Mouse (Mus musculus) heart, postnatal 14 days (tissue): ENCODE measurements at regions not wholly inside any gene's neighbourhood (a gene's known extent, or its start where the extent isn't known, plus 50 kb on each side); places are given as distances from the start of the nearest gene placed in this dataset.

Experiments used
- DNase-seq, 2 experiments: peaks; one replicate each; pipeline ENCODE4 v3.0.0; 2021 to 2022
- intact Hi-C: fragments of 180-260 bp; cut with DNase I; formaldehyde crosslinking; loops from one replicate; pipeline ENCODE4 v1.15.1; 2025

DNA sequence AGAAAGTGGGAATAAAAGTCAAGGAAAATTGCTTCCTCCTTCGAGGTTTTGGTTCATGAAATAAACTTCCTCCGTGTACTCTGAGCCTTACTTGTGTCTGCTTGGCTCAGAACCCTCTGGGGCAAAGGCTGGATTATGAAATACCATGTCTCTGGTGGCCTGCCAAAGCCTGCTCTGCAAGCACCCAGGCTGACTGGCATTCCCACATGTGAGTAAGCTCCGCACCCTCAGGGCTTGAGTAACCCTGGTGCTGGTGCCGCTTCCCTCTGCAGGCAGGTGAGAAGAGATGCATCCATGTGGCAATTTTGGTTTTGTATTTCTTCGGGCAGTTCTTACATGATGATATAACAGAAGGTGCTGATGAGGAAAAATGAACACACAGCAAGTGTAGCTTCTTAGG, 66.0 kb downstream of the Nr2f2 start:
- intact Hi-C loops, result no loop called here
- peak; percentile 42 to 58 for DNase-seq

DNA sequence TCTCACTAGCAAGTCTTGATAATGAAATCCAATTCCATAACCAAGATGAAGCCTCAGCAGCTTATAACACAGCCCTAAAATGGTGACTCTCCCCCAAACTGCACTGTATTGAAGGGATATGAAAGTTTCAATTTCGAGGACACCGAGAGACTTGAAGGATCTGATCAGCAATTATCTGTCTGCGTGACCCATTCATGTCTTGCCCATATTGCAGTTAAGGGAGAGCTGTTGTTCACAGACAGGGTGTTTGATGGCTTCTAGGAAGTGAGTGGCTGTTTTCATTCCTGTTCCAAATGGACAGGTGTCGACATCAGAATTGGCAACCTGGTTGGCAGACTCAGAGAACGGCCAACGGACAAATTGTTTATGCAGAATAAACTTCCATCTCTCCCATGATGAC, 75.1 kb downstream of the Nr2f2 start:
- intact Hi-C loops, result no loop called here
- no peak for DNase-seq

DNA sequence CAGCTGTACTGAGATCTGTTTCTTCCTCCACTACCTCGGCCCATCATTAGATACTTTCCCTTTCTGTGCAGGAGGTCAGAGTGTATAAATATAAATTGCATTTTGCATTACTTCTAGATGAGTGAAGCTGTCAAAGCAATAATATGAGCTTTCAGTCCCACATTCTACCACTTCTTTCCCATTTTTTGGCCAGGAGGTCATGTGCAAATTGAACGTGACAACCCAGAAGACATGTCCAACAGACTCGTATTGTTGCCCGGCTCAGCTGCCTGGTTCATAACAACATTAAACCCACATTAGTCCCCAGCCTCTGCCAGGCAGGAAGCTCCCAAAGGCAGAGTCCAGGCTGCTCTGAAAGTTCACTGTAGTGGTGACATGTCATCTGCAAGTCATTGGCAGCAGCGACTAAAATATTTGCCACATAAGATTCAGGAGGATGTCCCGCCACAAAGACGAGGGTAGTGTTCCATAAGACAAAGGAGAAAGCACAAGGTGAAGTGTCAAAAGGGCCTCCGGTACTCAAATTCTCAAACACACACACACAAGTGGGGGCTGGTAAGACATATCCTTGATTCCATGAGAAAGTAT, 75.7 kb downstream of the Nr2f2 start:
- intact Hi-C loops, result no loop called here
- DNase-seq, result no peak

DNA sequence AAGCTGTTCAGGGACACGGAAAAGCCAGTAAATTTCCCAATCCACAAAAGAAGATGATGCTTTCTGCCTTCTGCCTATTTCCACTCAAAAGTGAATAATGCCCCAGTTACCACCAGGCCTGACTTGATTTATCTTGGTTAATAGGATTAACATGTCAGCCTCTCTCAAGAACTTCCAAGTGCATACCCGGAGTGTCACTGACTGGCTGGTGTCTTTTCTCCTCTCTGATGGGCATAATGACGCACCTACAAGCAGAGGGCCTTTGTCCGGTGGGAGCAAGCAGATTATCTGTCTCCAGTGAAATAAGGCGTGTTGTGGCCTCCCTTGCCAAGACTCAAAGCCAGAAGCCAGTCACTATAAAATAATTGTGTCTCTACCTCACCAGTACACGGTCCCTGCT, 76.3 kb downstream of the Nr2f2 start:
- intact Hi-C loops, result no loop called here
- DNase-seq, result no peak

DNA sequence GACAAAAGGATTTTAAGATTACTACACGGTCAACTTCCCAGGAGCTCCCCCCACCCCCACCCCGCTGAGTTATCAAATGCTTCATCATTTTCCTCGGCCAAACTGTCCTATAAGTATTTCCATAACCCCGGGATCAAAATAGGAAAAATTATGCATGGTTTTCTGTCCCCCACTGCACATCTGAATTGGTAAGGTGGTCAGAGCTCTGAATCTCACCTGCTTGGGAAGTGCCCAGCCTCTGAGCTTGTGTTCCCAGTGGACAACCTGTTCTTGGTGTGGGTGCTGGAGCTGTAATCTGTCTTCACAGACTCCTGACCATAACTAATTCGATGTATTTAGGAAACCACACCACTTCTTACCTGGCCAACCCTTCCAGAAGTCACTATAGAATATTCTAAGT, 77.9 kb downstream of the Nr2f2 start:
- no peak for DNase-seq
- intact Hi-C loops, result loop anchor here (5.0 kb wide), 1 partner anchor 44 kb away; no protein-coding TSS in a partner anchor

DNA sequence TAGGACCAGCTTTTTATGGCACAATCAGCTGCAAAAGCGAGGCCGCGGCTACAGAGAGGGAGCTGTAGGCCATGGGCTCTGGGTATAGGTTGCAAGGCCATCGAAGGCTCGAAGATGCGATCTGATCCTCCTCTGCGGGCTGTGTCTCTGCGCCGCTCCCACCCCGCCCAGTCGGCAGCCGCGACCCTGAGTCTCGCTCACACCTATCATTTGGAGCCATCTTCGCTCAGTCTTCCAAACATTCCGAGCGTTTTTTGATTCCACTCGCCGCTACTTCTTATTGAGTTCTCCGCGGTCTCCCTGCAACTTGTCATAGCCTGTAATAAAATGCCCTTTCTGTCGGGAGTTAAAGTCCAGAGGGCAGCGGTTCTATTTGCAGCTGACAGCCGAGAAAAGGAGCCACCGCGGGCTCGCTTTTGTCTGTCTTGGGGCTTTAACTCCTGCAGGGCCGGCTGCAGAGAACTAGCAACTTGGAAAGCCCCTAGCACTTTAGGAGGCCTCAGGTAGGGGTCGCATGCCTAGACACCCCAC, 78.6 kb downstream of the Nr2f2 start:
- intact Hi-C loops, result loop anchor here (5.0 kb wide), 1 partner anchor 44 kb away; no protein-coding TSS in a partner anchor
- no peak for DNase-seq

DNA sequence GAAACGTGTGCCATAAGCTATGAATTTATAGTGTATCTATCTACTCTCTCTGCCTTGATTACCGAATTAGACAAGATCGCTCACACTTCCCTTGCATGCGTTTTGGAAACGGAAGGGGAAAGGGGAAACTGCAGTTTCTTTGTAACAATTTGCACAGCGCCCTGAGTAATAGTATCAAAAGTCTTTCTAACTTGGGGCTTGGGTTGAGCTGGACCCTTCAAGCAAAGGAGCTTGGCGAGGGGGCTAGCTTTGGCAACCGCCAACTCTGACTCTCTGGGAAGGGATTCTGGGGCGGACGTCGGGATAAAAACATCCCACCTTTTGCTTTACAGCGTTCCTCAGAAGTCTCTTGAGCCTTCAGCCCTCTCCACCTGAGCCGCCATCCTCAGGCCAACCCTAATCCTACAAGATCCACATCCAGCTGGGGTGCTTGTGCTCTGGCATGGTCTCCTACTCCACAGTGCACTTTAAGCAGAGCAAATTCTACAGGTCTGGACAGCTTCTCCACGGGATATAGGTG, 79.6 kb downstream of the Nr2f2 start:
- DNase-seq, result no peak
- intact Hi-C loops, result loop anchor here (5.0 kb wide), 1 partner anchor 45 kb away; no protein-coding TSS in a partner anchor

DNA sequence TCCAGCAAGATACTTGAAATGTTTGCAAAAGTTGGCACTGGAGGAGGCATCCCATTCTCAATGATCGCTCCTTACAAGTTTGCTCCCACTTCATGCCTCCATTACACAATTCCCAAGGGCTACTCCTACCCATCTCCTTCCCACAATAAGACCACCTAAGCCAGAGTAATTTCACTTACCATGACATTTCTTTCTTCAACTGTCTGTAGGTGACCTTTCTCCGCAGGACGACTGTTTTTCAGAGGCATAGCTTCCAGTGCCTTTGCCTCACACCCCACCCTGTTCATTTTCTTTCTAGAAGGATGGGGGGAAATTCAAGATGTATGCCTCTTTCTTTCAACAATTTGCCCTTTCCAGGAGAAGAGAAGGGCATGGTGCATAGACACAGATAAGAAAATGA, 81.2 kb downstream of the Nr2f2 start:
- intact Hi-C loops, result loop anchor here (5.0 kb wide), 1 partner anchor 47 kb away; no protein-coding TSS in a partner anchor
- no peak for DNase-seq

DNA sequence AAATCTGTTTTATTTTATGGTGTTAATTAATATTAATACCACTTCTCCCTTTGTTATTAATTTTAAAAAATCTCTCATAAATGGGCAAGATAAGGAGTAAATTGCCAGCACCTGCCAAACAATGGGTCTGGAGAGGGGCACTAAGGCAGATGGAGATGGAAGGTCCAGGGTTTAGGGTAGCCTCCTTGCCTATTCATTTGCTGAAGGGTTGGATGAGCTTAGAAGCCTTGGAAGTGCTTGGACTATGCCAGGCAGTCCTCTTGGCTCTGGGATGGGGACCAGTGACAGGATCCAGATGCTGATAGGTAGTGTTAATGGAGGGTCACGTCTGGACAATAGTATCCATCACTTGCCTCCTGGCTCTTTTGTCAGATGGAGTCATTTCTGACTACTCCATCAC, 82.7 kb downstream of the Nr2f2 start:
- DNase-seq, result no peak
- intact Hi-C loops, result no loop called here

DNA sequence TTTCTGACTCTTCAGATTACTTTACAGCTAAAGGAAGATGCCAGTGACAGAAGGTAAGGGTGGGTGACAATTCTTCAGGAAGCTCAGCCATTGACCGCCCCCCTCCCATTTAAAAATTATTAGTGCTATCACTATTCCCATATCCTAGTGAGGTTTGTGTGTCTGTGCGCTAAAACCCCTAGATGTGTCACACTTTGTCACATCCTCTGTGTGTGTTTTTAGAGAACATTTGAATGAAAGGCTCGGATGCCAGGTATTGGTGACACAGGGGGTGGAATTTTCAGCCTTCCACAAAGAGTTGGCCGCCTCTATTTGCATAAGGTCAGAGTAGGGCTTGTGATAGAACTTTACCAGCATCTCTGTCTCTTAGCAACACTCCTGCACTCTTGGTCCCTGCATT, 83.4 kb downstream of the Nr2f2 start:
- intact Hi-C loops, result no loop called here
- DNase-seq, result no peak

DNA sequence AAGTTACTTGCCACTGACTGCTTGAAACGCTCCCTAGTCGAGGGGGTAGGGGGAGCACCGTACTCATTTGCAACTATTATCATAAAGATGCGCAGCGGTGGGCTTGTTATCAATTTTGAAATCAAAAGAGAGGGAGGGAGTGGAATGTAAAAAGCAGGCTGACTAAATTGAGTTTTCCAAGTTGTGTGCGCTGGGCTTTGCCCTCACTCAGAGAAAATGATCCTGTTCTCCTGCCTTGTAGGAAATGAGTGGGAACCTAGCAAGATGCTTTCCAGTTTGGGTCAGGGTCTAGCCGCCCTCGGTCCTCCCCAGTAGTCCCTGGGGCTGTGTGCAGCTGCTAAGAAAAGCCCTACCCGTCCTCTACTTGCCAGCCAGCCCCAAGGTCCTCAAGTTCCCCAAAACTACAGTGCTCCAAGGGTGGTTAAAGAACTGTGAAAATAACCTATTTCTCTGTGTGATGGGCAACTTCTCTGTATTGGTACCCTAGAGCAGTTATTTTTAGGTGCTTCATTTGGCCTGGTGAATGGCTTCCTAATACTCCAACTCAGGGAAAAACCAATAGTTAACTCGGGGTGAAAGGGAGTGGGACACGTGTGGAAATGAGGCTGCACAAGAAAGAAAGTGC, 84.5 kb downstream of the Nr2f2 start:
- intact Hi-C loops, result no loop called here

DNA sequence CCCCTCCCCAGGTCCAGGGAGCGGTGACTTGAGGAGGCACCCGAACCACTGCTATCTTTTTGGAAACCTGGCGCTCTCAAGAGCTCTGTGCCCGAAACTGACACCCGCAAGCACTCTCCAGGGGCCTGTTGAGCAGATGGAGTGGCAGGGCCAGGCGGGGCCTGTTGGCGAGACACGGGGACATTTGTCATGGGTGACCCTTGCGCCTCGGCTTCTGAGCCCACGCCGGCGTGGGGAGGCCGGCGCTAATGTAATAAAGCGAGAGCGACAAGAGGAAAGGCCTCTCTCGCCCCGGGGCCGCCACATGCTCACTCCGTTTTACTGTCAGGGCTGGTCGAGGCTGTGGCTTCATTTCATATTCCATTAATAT, 85.2 kb downstream of the Nr2f2 start:
- DNase-seq, result no peak

More for the DNA sequence above, 84.5 kb downstream of the Nr2f2 start:
- DNase-seq, result no peak

DNA sequence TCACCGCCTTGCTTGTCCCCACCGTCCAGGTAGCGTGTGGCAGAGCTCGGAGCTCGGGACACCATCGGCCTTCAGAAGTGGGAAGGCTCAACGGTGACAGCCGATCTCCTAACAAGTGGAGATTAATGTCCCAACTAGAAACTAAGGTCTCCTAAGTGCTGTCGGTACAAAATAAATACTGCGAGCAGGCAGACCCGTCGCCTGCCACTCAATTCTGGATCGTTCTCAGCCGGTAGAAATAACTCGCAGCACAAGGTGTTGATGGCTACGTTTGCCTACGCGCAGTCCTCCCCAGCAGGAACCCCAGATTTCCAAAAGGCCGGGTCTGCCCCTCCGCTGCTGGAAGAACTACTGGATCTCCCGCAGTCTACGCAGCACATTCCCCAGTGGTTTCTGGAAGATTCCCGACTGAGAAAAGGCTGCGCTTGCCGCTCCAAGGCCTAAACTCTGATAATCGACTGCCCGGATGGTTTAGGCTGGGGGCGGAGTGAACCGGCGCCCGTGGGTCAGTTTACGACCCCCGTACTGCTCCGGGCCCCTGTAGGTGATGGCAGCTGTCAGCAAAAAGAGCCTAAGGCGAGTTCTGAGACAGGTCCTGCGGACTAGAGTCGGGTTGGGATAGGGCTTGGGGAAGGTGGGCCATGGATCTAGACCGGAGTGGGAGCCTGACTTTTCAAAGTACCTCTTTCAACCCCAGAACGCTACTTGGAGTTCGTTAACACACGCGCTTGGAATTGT, 85.7 kb downstream of the Nr2f2 start:
- intact Hi-C loops, result no loop called here
- DNase-seq, result peak in 1 of 2 experiments; percentile 4

More for the DNA sequence above, 85.2 kb downstream of the Nr2f2 start:
- intact Hi-C loops, result no loop called here

DNA sequence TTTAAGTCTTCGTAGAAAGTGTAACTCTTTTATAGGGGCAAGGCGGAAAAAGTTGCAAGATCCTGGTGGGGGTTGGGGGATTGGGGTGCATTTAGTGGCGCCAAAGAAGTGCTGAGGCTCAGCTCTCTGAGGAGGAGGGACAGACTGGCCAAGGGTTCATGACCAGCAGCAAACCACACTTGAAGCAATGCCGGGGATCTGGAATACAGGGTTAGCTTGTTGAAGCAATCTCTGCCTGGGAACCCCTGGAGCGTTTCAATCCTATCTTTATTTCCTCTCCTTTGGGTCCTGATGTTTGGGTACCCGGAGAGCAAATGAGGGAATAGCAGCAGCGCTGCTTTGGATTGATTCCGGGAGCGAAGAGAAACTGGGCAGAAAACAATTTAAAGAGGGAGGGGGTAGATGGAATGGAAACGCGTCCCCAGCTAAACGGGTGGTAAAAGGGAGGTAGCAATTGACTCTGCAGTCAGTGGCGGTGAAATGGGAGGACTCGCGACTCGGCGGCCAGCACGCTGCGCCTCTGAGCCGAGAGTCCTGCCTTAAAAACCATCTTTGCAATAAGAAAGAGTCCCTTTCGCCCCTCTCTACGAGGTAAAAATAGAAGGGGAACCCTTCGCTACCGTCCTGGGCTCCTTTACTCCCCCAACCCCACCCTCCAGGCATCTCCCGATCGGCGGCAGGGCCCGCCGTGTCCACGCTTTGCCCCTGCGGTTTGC, 86.5 kb downstream of the Nr2f2 start:
- intact Hi-C loops, result no loop called here
- no peak for DNase-seq

DNA sequence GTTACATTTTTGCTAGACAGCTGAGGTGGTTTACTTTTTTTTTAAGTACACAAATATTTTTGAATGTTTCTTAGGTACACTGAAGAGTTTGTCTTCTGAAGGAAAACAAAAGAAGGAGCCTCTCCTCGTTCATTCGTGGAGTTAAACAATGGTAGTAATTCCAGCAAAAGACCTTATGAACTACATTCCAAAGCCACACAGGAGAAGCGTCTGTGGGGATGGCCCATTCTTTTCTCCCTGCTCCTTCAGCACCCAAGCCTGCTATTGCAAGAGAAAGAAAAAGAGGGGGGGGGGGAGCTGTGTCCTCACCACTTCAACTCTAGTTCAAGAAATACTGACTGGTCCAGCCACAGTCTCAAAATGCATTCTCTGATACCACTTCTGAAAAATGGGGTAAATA, 87.4 kb downstream of the Nr2f2 start:
- no peak for DNase-seq
- intact Hi-C loops, result no loop called here

DNA sequence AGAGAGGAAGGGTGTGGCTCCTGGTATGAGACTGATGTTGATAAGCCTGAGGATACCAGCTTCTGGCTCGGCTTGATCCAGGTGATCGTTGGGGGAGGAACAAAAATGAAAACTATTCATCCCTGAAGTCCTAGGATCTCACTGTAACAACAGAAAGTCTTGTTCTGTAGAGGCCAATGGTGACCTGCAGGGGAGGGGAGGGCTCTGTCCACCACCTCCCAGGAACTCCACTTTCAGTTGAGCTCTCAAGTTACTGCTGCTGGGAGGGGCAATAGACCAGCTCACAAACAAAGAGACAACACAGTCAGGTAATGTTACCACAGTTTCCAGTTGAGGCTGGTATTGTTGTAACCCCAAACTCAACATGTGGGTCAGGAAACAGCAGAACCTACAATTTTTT, 90.5 kb downstream of the Nr2f2 start:
- intact Hi-C loops, result no loop called here
- DNase-seq, result no peak

DNA sequence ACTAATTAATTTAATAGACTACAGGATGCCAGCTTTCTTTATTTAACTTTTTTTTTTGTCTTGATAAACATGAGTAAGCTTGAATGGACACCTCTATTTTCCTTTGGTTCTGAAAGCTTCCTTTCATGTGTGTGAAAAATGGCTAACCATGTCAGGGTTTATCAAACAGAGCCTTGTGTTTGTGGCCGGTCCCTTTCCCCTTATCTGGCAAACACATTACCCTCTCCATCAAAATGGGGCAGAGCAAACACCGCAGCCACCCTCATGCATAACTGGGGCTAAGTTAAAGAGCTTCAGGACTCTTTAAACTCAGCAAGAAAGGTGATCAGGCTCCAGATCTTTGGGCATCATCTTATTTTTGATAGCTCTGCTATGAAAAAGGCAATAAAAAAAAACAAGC, 92.2 kb downstream of the Nr2f2 start:
- no peak for DNase-seq
- intact Hi-C loops, result no loop called here

DNA sequence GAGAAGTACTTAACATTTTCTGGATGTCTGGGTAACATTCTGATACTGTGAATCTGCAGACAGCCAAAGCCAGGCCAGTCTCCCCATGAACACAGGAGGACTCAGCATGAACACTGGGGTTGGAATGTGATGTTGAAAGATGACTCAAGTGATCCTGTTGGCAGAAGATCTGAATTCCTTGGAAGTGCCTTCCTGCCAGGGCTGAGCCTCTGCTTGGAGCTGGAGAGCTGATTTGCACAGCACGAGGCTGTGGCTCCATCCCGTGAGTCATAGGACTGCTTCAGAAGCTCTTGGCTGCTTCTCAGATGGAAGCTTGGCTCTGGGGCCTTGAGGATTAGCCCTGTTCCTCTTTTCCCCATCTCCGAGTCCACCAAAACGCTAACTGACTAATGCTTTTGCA, 99.5 kb downstream of the Nr2f2 start:
- DNase-seq, result peak; percentile 39 to 56
- intact Hi-C loops, result no loop called here

DNA sequence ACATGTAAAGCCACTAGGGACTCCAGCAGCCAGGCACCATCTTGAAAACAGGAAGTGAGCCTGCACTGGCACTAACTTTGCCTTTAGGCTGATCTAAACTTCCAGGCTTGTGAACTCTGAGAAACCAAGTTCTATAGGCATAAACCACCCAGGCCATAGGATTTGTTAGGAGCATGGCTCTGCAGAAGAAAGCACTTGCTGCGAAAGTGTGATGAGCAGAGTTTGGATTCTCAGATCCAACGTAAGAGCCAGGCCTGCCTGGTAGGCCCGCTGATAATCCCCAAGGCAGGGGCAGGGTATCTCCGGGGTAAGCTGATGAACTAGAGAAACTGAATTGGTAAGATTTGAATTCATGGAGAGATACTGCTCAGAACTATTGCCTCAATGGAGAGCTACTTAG, 109.7 kb downstream of the Nr2f2 start:
- no peak for DNase-seq
- intact Hi-C loops, result no loop called here

DNA sequence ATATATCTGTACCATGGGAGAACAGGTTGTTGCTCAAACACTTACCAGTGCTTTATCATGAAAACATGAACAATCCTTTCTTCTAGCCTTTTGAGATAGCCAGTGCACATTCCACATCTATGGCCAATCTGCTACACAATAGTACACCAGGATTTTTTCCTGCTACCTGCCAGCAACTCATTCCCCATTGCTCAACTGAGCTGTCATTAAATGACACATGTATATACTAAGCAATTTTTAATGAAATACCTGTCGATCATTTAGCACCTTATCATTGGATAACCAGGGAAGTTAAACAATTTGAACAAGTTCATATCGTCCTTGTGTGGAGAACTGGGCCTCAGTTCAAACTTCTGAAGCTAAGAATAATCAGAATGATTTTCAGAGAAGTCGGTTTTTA, 111.5 kb downstream of the Nr2f2 start:
- intact Hi-C loops, result no loop called here
- DNase-seq, result no peak

DNA sequence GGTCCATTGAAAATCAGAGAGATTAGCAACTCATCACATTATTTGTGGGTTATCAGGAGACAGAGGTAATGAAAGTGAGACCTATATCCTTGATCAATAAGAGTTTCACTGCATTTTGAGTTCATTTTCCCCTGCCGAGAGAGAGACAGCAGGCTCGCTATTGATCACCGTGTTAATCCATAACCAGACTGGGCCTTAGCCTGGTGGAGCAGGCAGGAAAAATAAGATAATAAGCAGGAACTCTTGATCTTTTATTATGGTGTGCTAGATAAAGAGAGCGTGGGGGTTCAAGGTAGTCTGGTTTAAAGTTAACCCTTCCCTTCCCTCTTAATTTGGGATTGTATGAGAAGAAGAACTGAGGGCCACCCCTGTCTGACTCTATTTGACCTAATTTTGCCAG, 113.3 kb downstream of the Nr2f2 start:
- intact Hi-C loops, result no loop called here
- no peak for DNase-seq
